Mouse (Mus musculus): Measurements from ENCODE around the gene Ralgps1. TPM values are rescaled to one million over a fixed set of nuclear protein-coding genes. Genes with fewer than 3 reads are reported as not detected.
A peak's percentile ranks its signal among the peaks of the same experiment; 100 is the strongest.

Ralgps1 gene
- polyA plus RNA-seq, 1 experiment from 2014 or later, result 1.8 TPM

DNA sequence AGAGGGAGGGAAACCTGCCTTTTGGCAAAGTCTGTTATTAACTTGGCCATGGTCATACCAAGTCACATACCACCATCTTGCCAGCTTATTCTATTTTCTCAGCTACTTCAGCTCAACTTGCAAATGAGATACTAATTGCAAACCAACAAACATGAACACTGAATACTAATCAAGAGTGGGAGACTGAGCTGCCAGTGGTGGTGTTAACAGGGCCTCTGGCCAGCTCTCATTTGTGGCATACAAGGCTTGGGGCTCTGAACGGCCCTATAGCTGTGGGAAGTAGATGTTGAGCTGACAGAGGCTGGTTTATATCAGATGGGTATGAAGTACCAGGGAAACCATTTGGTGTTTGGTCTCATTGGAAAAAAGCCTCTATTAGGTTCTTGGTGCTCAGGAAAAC is 104.2 kb downstream of the Ralgps1 start:
- 0 out of 2 replicates have a peak, but pooled peaks cover 6% of the 10 kb centered on the region for H3K4me1 ChIP-seq (ENCODE audit: insufficient read depth, low read depth, low read length)
- TF ChIP-seq CTCF (IDR thresholded peaks at IDR 0.05), result no peak
- DNase-seq (ENCODE audit: low spot score), result no peak
- no peaks in the 10 kb centered on the region for H3K36me3 ChIP-seq (ENCODE audit: insufficient read depth, low read length)
- 93% methylated on average over 1 of the region's 1 CpGs for WGBS
- H3K27ac ChIP-seq (ENCODE audit: low read length), result no peak overlapping the region
- no peak overlapping the region for H3K4me3 ChIP-seq (ENCODE audit: low read depth, low read length)
- H3K4me2 ChIP-seq (replicated peaks; ENCODE audit: low read depth, low read length), result no peak overlapping the region
- no peaks in the 10 kb centered on the region for H3K27me3 ChIP-seq (replicated peaks; ENCODE audit: insufficient read depth, low read length)
- ATAC-seq, result no peak
- no peak overlapping the region for H3K9ac ChIP-seq (replicated peaks; ENCODE audit: low read depth)
- no peaks in the 10 kb centered on the region for H3K9me3 ChIP-seq (ENCODE audit: low read length)

DNA sequence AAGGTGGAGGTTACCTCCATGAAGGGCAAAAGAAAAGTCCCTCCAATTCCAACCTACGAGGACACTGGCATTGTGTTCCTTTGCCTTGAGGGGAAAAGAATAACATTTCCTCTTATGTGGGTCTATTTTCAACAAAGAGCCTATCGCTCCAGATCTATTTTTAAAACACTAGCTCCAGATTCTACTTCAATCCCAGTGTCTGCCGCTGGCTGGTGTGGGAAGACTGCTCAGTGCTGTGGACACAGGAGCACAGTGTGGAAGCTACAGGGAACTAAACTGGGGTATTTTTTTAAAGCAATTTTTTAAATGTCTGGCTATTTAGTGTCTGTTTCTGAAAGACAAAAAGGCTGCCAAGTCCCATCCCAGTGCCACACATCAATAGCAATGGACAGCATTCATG is 105.5 kb downstream of the Ralgps1 start:
- no peak overlapping the region for H3K4me2 ChIP-seq (replicated peaks; ENCODE audit: low read depth, low read length)
- no peak overlapping the region for H3K9ac ChIP-seq (replicated peaks; ENCODE audit: low read depth)
- no peaks in the 10 kb centered on the region for H3K27me3 ChIP-seq (replicated peaks; ENCODE audit: insufficient read depth, low read length)
- H3K4me3 ChIP-seq (ENCODE audit: low read depth, low read length), result no peak overlapping the region
- no peak for ATAC-seq
- DNase-seq (ENCODE audit: low spot score), result no peak
- no peaks in the 10 kb centered on the region for H3K9me3 ChIP-seq (ENCODE audit: low read length)
- 54% methylated on average over 3 of the region's 3 CpGs for WGBS
- H3K36me3 ChIP-seq (ENCODE audit: insufficient read depth, low read length), result no peaks in the 10 kb centered on the region
- H3K4me1 ChIP-seq (ENCODE audit: insufficient read depth, low read depth, low read length), result 0 out of 2 replicates have a peak, but pooled peaks cover 6% of the 10 kb centered on the region
- no peak for TF ChIP-seq EP300 (IDR thresholded peaks at IDR 0.05)
- no peak for TF ChIP-seq CTCF (IDR thresholded peaks at IDR 0.05)
- H3K27ac ChIP-seq (ENCODE audit: low read length), result no peak overlapping the region

DNA sequence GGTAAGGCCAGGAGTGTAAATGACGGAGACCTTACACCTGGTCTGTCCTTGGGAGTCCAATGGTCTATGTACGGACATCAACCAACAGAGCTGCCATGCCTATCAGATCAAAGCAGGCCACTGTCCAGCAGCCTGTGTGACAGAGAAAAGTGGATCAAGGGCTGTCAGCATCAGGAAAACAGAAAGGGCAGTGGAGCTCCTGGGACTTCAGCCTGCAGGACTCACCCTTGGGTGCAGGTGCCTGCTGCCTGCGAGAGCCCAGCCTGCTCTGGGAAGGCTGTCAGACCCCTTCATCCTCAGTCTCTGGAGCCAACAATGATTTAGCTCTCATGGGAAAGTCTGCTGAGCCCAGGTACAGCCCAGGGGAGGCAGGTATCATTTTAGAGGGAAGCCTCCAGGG is 109.8 kb downstream of the Ralgps1 start:
- Histone ChIP-seq H3K9ac (replicated peaks; ENCODE audit: low read depth) (no peak overlapping the region), H3K27me3 (replicated peaks; ENCODE audit: insufficient read depth, low read length) (no peaks in the 10 kb centered on the region), H3K9me3 (ENCODE audit: low read length) (no peaks in the 10 kb centered on the region), H3K36me3 (ENCODE audit: insufficient read depth, low read length) (no peaks in the 10 kb centered on the region), H3K27ac (ENCODE audit: low read length) (no peak overlapping the region), H3K4me2 (replicated peaks; ENCODE audit: low read depth, low read length) (no peak overlapping the region), H3K4me3 (ENCODE audit: low read depth, low read length) (no peak overlapping the region), H3K4me1 (ENCODE audit: insufficient read depth, low read depth, low read length) (0 out of 2 replicates have a peak, but pooled peaks cover 6% of the 10 kb centered on the region)
- DNase-seq (ENCODE audit: low spot score) (no peak), ATAC-seq (no peak)
- 95% methylated on average over 3 of the region's 3 CpGs for WGBS
- no peak for TF ChIP-seq CTCF (IDR thresholded peaks at IDR 0.05)

DNA sequence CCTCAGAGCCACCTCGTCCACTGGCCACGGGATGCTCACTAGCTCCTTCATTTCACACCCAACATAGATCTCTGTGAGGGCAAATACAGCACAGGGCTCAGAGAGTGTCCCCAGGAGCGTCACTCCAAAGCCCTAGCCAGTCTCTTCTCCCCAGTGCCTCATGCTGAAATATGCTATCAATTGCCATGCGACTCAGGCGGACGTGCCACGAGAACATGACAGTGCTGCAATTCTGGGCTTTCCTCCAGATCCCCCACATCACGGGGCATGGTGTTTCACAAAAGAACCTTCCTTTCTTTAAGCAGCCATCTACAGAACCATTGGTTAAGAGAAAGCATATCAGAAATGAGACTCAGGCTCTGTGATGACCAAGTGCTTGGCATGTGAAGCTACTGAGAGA is 110.5 kb downstream of the Ralgps1 start:
- Histone ChIP-seq H3K9ac (replicated peaks; ENCODE audit: low read depth) (no peak overlapping the region), H3K9me3 (ENCODE audit: low read length) (no peaks in the 10 kb centered on the region), H3K4me2 (replicated peaks; ENCODE audit: low read depth, low read length) (no peak overlapping the region), H3K4me1 (ENCODE audit: insufficient read depth, low read depth, low read length) (0 out of 2 replicates have a peak, but pooled peaks cover 4% of the 10 kb centered on the region), H3K36me3 (ENCODE audit: insufficient read depth, low read length) (no peaks in the 10 kb centered on the region), H3K4me3 (ENCODE audit: low read depth, low read length) (no peak overlapping the region), H3K27ac (ENCODE audit: low read length) (no peak overlapping the region), H3K27me3 (replicated peaks; ENCODE audit: insufficient read depth, low read length) (no peaks in the 10 kb centered on the region)
- ATAC-seq (no peak; the same call in 1 of the 2 replicates), DNase-seq (ENCODE audit: low spot score) (peak; percentile 38)
- TF ChIP-seq CTCF (IDR thresholded peaks at IDR 0.05), result no peak
- no peak for TF ChIP-seq EP300 (IDR thresholded peaks at IDR 0.05)
- 69% methylated on average over 8 of the region's 8 CpGs for WGBS

DNA sequence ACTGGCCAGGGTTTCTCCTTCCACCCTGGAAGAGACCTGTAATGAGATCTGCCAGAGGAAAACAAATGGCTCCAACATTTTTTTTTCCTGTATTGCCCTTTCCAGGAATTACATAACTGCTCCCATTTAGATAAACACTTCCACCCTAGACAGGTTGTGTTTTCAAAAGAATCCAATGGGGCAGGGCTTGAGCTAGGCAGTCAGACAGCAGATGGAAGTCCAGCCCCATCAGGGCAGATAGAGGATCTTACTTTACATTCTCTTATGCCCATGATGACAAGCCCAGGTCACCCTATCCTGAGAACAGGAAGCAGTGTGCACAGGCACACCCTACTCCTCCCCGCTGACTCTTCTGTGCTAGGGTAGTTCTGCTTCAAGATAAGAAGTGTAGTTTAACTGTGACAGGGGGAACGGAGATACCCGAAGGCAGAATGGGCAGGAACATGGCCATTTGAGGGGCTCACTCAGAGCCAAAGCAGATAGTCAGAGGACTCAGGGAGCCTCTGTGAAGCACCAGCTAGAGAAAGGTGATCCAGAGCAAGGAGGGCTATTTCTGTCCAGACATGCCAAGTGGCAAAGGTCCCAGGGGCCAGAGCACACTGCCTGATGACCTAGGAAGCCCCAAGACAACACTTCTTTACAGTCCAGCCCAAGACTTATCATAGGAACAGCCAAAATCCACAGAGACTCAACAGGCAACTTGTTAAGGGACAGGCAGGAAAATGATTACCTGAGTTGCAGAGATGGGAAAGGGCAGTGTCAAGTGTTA is 114.3 kb downstream of the Ralgps1 start:
- H3K4me2 ChIP-seq (replicated peaks; ENCODE audit: low read depth, low read length), result no peak overlapping the region
- no peak overlapping the region for H3K4me3 ChIP-seq (ENCODE audit: low read depth, low read length)
- no peak for ATAC-seq
- 65% methylated on average over 3 of the region's 3 CpGs for WGBS
- TF ChIP-seq CTCF (IDR thresholded peaks at IDR 0.05) (no peak), EP300 (IDR thresholded peaks at IDR 0.05) (no peak)
- no peaks in the 10 kb centered on the region for H3K9me3 ChIP-seq (ENCODE audit: low read length)
- H3K4me1 ChIP-seq (ENCODE audit: insufficient read depth, low read depth, low read length), result no peaks in the 10 kb centered on the region
- H3K9ac ChIP-seq (replicated peaks; ENCODE audit: low read depth), result no peak overlapping the region
- no peaks in the 10 kb centered on the region for H3K36me3 ChIP-seq (ENCODE audit: insufficient read depth, low read length)
- no peak overlapping the region for H3K27ac ChIP-seq (ENCODE audit: low read length)
- DNase-seq (ENCODE audit: low spot score), result no peak
- no peaks in the 10 kb centered on the region for H3K27me3 ChIP-seq (replicated peaks; ENCODE audit: insufficient read depth, low read length)

DNA sequence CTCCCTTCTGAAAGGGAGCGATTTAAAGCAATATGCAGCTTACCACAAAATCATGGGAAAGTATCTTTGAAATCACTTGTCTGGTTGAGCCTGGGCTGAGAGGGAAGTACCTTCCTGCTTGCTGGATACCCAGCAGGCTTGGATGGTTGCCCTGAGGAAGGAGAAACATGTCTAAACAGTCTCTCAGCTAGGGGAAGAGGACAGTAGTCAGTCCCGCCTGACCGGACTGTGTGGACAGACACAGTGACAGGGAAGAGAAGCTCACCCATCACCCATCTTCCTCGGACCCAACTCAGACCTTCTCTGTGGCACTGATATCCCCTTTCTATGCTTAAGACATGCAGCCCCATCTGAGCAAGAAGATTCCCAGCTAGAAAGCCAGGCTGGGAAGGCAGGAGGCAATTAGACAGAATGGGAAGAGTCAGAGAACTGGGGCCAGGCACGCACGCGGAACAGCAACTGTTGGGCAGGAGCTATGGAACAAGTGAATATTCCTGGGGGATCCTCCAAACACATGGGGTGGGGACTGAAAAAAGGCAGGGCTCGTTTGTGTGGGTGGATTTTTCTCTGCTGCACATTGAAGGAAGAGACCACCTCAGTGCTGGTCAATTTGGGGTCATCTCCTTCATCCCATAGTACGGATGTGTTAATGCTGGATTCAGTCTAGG is 116.8 kb downstream of the Ralgps1 start:
- 80% methylated on average over 9 of the region's 9 CpGs for WGBS
- Histone ChIP-seq H3K4me1 (ENCODE audit: insufficient read depth, low read depth, low read length) (no peaks in the 10 kb centered on the region), H3K4me2 (replicated peaks; ENCODE audit: low read depth, low read length) (no peak overlapping the region), H3K36me3 (ENCODE audit: insufficient read depth, low read length) (no peaks in the 10 kb centered on the region), H3K27ac (ENCODE audit: low read length) (no peak overlapping the region), H3K9ac (replicated peaks; ENCODE audit: low read depth) (no peak overlapping the region), H3K9me3 (ENCODE audit: low read length) (no peaks in the 10 kb centered on the region), H3K27me3 (replicated peaks; ENCODE audit: insufficient read depth, low read length) (no peaks in the 10 kb centered on the region), H3K4me3 (ENCODE audit: low read depth, low read length) (no peak overlapping the region)
- DNase-seq (ENCODE audit: low spot score), result no peak
- TF ChIP-seq EP300 (IDR thresholded peaks at IDR 0.05), result no peak
- TF ChIP-seq CTCF (IDR thresholded peaks at IDR 0.05), result no peak
- ATAC-seq, result no peak
